Mouse (Mus musculus) heart, postnatal 0 days (tissue): Measurements from ENCODE around the gene Lrp8.

Source experiments
- CTCF ChIP-seq: IDR thresholded peaks from 2 replicates; pipeline ENCODE4 v1.5.1; 2016; ENCODE audit warnings: antibody characterized with exemption, control low read depth, low read depth
- EP300 ChIP-seq: IDR thresholded peaks from 2 replicates; pipeline ENCODE4 v1.6.1; 2016; ENCODE audit warnings: antibody characterized with exemption, low read depth

DNA sequence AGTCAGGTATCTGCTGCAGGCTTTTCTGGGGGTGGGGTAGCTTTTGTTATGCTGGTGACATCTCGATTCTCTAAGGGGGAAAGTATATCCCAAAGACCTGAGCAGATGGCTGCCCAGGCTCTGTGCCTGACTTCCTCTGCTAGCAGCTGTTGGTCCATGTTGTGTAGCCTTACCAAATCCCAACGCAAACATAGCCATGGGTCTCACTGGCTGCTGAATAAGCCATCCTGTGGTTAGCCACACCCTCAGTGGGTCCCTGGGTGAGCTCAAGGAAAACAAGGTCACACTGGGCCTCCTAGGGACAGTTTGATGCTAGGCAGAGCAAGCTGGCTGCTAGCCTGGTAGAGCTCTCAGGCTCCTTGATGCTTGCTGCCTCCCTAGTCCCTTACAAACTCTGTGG, 27.6 kb downstream of the Lrp8 start:
- TF ChIP-seq CTCF (no peak), EP300 (no peak)
